Mouse (Mus musculus) left cerebral cortex, adult 6 months (tissue): Measurements from ENCODE around the gene Vmn1r203. TPM values are rescaled to one million over a fixed set of nuclear protein-coding genes. Genes with fewer than 3 reads are reported as not detected.

Source experiments
- long read RNA-seq, 2 experiments: library from polyadenylated mRNA; unstranded; transcript quantifications; one replicate each; pipeline ENCODE4 v2.0.0; 2019 to 2020
- polyA plus RNA-seq: library from polyadenylated mRNA; unstranded; fragments of <200 nt; fragmentation: Nextera tagmentation; gene quantifications from 2 replicates; pipeline ENCODE4 v1.2.3, GENCODE M21; 2021

Vmn1r203 gene
- polyA plus RNA-seq: not detected in 2 replicates
- long read RNA-seq, experiment 1: 0 reads
- long read RNA-seq, experiment 2: 0 reads

GRCm38 (mm10) chr13:22517814-22518213 is at the start of gene Vmn1r203:
TSS of gene Vmn1r203 (plus strand) at chr13:22518114.

DNA sequence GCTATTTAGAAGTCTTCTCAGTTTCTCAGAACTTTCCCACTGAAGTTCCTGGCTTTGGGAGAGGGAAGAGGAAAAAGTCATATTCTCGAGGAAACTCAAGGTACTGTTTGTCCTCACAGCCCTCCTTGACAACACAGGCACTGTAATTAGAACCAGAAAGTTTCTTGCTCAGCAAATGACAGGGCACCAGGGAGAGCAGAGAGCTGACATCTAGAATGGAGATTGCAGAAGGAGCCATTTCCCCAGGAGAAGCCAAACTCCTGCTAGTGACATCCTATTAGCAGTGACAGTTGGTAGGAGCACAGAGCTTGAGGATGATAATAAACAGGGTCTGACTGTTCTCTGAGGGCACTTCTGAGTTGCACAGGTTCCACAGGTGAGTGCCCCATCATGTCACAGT is 46.3 kb upstream of the Vmn1r203 start, which contains the start of gene Vmn1r201:
TSS of gene Vmn1r201 (plus strand) at position 301 of the 400 bp plus-strand sequence.

GRCm38 (mm10) chr13:22505281-22505680 is 12.6 kb upstream of the Vmn1r203 start, which contains the start of gene Vmn1r202:
TSS of gene Vmn1r202 (minus strand) at chr13:22505381.

DNA sequence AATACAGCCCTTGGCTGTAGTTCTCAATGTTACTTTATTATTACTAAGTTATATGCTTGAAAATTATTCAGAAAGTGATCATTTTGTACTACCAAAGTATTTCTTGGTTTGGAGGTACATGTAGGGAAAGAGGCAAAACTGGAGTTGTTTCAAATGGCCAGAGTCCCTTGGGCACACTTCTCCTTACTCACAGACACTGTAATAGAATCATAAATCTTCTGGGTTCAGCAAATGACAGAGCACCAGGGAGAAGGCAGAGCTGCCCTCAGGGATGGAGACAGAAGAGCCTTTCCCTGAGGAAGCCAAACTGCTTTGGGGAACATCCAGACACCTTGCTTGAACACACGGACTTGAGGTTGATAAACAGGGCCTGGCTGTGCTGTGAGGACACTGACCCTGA is 35.0 kb downstream of the Vmn1r203 start, which contains the start of gene Vmn1r204:
TSS of gene Vmn1r204 (plus strand) at position 301 of the 400 bp plus-strand sequence.

Other genes with a start within 250 kb of the Vmn1r203 start
- not detected in 2 replicates for gene Vmn1r195, start 247.6 kb upstream of the Vmn1r203 start, polyA plus RNA-seq
- not detected in 2 replicates for gene Vmn1r196, start 228.2 kb upstream of the Vmn1r203 start, polyA plus RNA-seq
- not detected in 2 replicates for gene Vmn1r197, start 193.5 kb upstream of the Vmn1r203 start, polyA plus RNA-seq
- gene Vmn1r198, start 167.8 kb upstream of the Vmn1r203 start, polyA plus RNA-seq: not detected in 2 replicates
- gene Vmn1r199, start 138.3 kb upstream of the Vmn1r203 start, polyA plus RNA-seq: not detected in 2 replicates
- gene Vmn1r200, start 127.7 kb upstream of the Vmn1r203 start, polyA plus RNA-seq: not detected in 2 replicates
- not detected in 2 replicates for gene Vmn1r201, start 46.2 kb upstream of the Vmn1r203 start, polyA plus RNA-seq
- 0.03 TPM in 1 of 2 replicates, not detected in the other for gene Vmn1r202, start 12.7 kb upstream of the Vmn1r203 start, polyA plus RNA-seq
- not detected in 2 replicates for gene Vmn1r204, start 35.1 kb downstream of the Vmn1r203 start, polyA plus RNA-seq
- gene Vmn1r205, start 74.9 kb downstream of the Vmn1r203 start, polyA plus RNA-seq: not detected in 2 replicates
- 0.05 TPM in 1 of 2 replicates, not detected in the other for gene Vmn1r206, start 106.1 kb downstream of the Vmn1r203 start, polyA plus RNA-seq
- not detected in 2 replicates for gene Vmn1r207-ps, start 211.5 kb downstream of the Vmn1r203 start, polyA plus RNA-seq